Mouse (Mus musculus): Measurements from ENCODE around the gene Ubap2. TPM values are rescaled to one million over a fixed set of nuclear protein-coding genes. Genes with fewer than 3 reads are reported as not detected.

Gene Ubap2
- polyA plus RNA-seq, 1 experiment from 2014 or later: 88.9 TPM

- H3K27me3 ChIP-seq (ENCODE audit: poor library complexity, severe bottlenecking): no peaks in the 10 kb centered on the region
- H3K4me1 ChIP-seq: no peaks in the 10 kb centered on the region
- H3K4me3 ChIP-seq: no peak overlapping the region
- WGBS: 78% methylated on average over 14 of the region's 14 CpGs
- H3K9me3 ChIP-seq: no peaks in the 10 kb centered on the region
- DNase-seq (ENCODE audit: extremely low spot score, low spot score): no peak
- peaks cover 99% of the 10 kb centered on the region for H3K36me3 ChIP-seq (replicated peaks)
- H3K27ac ChIP-seq: no peak overlapping the region
Measured at GRCm38 (mm10) chr4:41192544-41193512, 82.1 kb downstream of the Ubap2 start.

- no peaks in the 10 kb centered on the region for H3K4me1 ChIP-seq
- H3K27ac ChIP-seq: no peak overlapping the region
- H3K9me3 ChIP-seq: no peaks in the 10 kb centered on the region
- DNase-seq (ENCODE audit: extremely low spot score, low spot score): no peak
- peaks cover 99% of the 10 kb centered on the region for H3K36me3 ChIP-seq (replicated peaks)
- H3K27me3 ChIP-seq (ENCODE audit: poor library complexity, severe bottlenecking): no peaks in the 10 kb centered on the region
- H3K4me3 ChIP-seq: no peak overlapping the region
- WGBS: 90% methylated on average over 2 of the region's 2 CpGs
Measured at GRCm38 (mm10) chr4:41189809-41190208, 85.1 kb downstream of the Ubap2 start.

- no peak overlapping the region for H3K27ac ChIP-seq
- H3K36me3 ChIP-seq (replicated peaks): peaks cover 82% of the 10 kb centered on the region
- H3K4me3 ChIP-seq: no peak overlapping the region
- no peaks in the 10 kb centered on the region for H3K4me1 ChIP-seq
- DNase-seq (ENCODE audit: extremely low spot score, low spot score): no peak
- H3K27me3 ChIP-seq (ENCODE audit: poor library complexity, severe bottlenecking): no peaks in the 10 kb centered on the region
- 89% methylated on average over 15 of the region's 15 CpGs for WGBS
- no peaks in the 10 kb centered on the region for H3K9me3 ChIP-seq
Measured at GRCm38 (mm10) chr4:41179825-41180725, 94.9 kb downstream of the Ubap2 start.

DNA sequence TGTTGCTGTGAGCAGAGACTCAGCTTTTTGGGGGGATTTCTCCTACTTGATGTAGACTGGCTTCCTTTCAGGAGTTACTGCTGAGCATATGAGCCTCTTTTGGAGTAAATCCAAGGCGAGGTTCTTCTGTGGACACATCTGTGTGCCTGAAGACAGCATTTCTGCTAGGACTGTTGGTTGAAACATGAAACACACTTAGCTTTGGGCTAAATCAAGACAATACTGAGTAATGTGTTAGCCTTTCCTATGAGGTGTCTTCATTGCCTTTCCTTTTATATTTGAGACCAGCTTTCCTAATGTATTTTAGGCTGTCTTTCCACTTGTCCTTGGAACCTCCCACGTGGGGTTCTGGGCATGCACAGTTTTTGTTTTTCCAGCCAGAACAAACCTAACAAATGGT is 100.3 kb downstream of the Ubap2 start:
- H3K27ac ChIP-seq: no peak overlapping the region
- no peaks in the 10 kb centered on the region for H3K9me3 ChIP-seq
- DNase-seq (ENCODE audit: extremely low spot score, low spot score): no peak
- H3K4me3 ChIP-seq: no peak overlapping the region
- WGBS: 81% methylated on average over 2 of the region's 2 CpGs
- no peaks in the 10 kb centered on the region for H3K4me1 ChIP-seq
- H3K27me3 ChIP-seq (ENCODE audit: poor library complexity, severe bottlenecking): no peaks in the 10 kb centered on the region
- peaks cover 57% of the 10 kb centered on the region for H3K36me3 ChIP-seq (replicated peaks)

- H3K4me1 ChIP-seq: no peaks in the 10 kb centered on the region
- no peak overlapping the region for H3K4me3 ChIP-seq
- DNase-seq (ENCODE audit: extremely low spot score, low spot score): no peak
- no peaks in the 10 kb centered on the region for H3K9me3 ChIP-seq
- peaks cover 48% of the 10 kb centered on the region for H3K36me3 ChIP-seq (replicated peaks)
- H3K27ac ChIP-seq: no peak overlapping the region
- H3K27me3 ChIP-seq (ENCODE audit: poor library complexity, severe bottlenecking): no peaks in the 10 kb centered on the region
- 92% methylated on average over 2 of the region's 2 CpGs for WGBS
Measured at GRCm38 (mm10) chr4:41170970-41171369, 104.0 kb downstream of the Ubap2 start.

GRCm38 (mm10) chr4:41165693-41166475 is 109.1 kb downstream of the Ubap2 start:
- WGBS: 84% methylated on average over 6 of the region's 6 CpGs

GRCm38 (mm10) chr4:41164974-41165373 is 110.0 kb downstream of the Ubap2 start:
- Histone ChIP-seq H3K4me3 (no peak overlapping the region), H3K4me1 (peaks cover 12% of the 10 kb centered on the region), H3K9me3 (no peaks in the 10 kb centered on the region), H3K36me3 (replicated peaks) (peaks cover 31% of the 10 kb centered on the region), H3K27me3 (ENCODE audit: poor library complexity, severe bottlenecking) (no peaks in the 10 kb centered on the region), H3K27ac (peak overlapping the region; percentile 51; the same call in 1 of the 2 replicates)
- DNase-seq (ENCODE audit: extremely low spot score, low spot score): no peak
- WGBS: 27% methylated on average over 2 of the region's 2 CpGs

More at GRCm38 (mm10) chr4:41165693-41166475, 109.1 kb downstream of the Ubap2 start:
- H3K36me3 ChIP-seq (replicated peaks): peaks cover 33% of the 10 kb centered on the region
- H3K9me3 ChIP-seq: no peaks in the 10 kb centered on the region
- H3K27me3 ChIP-seq (ENCODE audit: poor library complexity, severe bottlenecking): no peaks in the 10 kb centered on the region
- no peak overlapping the region for H3K4me3 ChIP-seq
- DNase-seq (ENCODE audit: extremely low spot score, low spot score): peak; percentile 66
- H3K4me1 ChIP-seq: peaks cover 12% of the 10 kb centered on the region
- no peak overlapping the region; the same call in 1 of the 2 replicates for H3K27ac ChIP-seq

DNA sequence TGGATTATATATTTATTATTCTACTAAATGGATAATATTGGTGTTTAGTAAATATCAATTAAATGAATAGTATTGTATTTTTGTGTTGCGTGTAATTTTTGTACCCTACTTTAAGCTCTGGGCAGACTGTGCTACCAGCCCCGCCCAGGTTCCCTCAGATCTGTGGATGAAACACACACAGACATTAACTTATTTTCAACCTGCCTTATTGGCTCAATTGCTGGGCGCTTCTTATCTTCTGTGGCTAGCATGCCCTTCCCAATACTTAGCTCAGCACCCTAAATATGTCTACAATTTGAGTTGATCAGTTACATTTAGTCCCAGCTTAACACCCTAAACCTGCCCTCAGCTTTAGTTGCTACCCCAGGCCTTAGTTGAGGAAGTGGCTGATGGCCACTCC is 113.7 kb downstream of the Ubap2 start:
- Histone ChIP-seq H3K36me3 (replicated peaks) (peaks cover 6% of the 10 kb centered on the region), H3K27me3 (ENCODE audit: poor library complexity, severe bottlenecking) (no peaks in the 10 kb centered on the region), H3K27ac (no peak overlapping the region), H3K4me3 (no peak overlapping the region), H3K4me1 (peaks cover 12% of the 10 kb centered on the region), H3K9me3 (no peaks in the 10 kb centered on the region)
- 96% methylated on average over 3 of the region's 3 CpGs for WGBS
- DNase-seq (ENCODE audit: extremely low spot score, low spot score): no peak

DNA sequence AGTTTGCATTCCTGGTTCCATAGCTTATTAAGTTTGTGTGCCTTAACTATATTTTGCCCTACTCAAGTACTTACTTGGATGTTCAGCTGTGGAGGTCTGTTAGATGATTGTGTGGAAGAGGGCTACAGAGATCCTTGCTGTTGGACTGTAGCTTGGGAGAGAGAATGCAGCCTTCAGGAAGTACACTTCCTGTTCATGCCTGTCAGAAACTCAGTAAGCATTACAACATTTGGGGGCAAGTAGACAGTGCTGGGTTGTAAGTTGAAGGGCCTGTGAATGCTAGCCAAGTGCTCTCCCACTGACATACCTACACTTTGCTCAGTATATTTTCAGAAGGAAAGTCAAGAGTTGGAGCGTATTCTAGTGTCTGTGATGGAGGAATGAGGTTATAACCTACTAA is 116.7 kb downstream of the Ubap2 start:
- 91% methylated on average over 1 of the region's 1 CpGs for WGBS
- no peaks in the 10 kb centered on the region for H3K27me3 ChIP-seq (ENCODE audit: poor library complexity, severe bottlenecking)
- H3K9me3 ChIP-seq: no peaks in the 10 kb centered on the region
- no peak overlapping the region for H3K27ac ChIP-seq
- H3K4me1 ChIP-seq: no peaks in the 10 kb centered on the region
- DNase-seq (ENCODE audit: extremely low spot score, low spot score): no peak
- H3K4me3 ChIP-seq: no peak overlapping the region
- 0 out of 2 replicates have a peak, but pooled peaks cover under 1% of the 10 kb centered on the region for H3K36me3 ChIP-seq (replicated peaks)

- Histone ChIP-seq H3K36me3 (replicated peaks) (peaks cover 7% of the 10 kb centered on the region; the same call in 1 of the 2 replicates), H3K27ac (no peak overlapping the region), H3K4me1 (no peaks in the 10 kb centered on the region), H3K4me3 (no peak overlapping the region), H3K9me3 (no peaks in the 10 kb centered on the region), H3K27me3 (ENCODE audit: poor library complexity, severe bottlenecking) (no peaks in the 10 kb centered on the region)
- 90% methylated on average over 9 of the region's 9 CpGs for WGBS
- no peak for DNase-seq (ENCODE audit: extremely low spot score, low spot score)
Measured at GRCm38 (mm10) chr4:41156961-41157360, 118.0 kb downstream of the Ubap2 start.

DNA sequence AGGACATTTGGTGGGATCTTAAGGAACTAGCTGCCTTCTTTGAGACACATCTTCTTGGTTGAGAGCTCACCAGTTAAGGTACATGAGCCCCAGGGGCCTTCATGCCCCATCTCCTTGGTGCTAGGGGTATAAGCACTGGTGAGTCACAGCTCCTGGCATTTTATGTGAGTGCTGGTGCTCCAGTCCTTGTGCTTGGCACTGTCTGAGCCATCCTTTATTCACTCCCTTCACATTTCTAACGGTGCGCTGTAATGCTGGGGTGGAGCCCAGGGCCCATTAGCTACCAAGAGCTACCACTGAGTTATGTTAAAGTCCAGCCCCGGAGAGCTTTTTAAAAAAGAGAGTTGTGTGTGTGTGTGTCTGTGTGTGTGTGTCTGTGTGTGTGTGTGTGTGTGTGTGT is 121.8 kb downstream of the Ubap2 start:
- H3K27ac ChIP-seq: no peak overlapping the region
- H3K36me3 ChIP-seq (replicated peaks): peaks cover 33% of the 10 kb centered on the region
- H3K9me3 ChIP-seq: no peaks in the 10 kb centered on the region
- 94% methylated on average over 3 of the region's 3 CpGs for WGBS
- H3K4me1 ChIP-seq: no peaks in the 10 kb centered on the region
- DNase-seq (ENCODE audit: extremely low spot score, low spot score): no peak
- H3K4me3 ChIP-seq: no peak overlapping the region
- H3K27me3 ChIP-seq (ENCODE audit: poor library complexity, severe bottlenecking): no peaks in the 10 kb centered on the region

DNA sequence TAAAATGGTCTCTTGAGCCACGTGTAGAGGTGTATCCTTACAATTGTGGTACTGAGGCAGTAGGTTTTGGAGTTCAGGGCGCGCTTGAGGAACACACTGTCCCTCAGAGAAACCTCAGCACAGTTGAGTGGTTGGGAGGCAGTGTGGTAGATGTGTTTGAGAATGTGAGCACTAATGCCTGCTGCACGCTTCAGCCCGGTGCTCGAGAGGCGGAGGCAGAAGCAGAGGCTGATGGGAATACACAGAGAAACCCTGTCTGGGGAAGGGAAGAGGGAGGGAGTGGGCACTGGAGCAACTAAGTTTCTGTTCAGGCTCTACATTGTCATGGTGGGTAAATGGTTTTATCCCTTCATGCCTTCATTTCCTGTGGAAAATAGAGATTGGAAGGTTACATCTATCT is 123.8 kb downstream of the Ubap2 start:
- H3K36me3 ChIP-seq (replicated peaks): peaks cover 40% of the 10 kb centered on the region
- H3K4me1 ChIP-seq: no peaks in the 10 kb centered on the region
- no peaks in the 10 kb centered on the region for H3K27me3 ChIP-seq (ENCODE audit: poor library complexity, severe bottlenecking)
- no peak overlapping the region for H3K27ac ChIP-seq
- DNase-seq (ENCODE audit: extremely low spot score, low spot score): no peak
- no peak overlapping the region for H3K4me3 ChIP-seq
- WGBS: 93% methylated on average over 7 of the region's 7 CpGs
- no peaks in the 10 kb centered on the region for H3K9me3 ChIP-seq
